Mouse (Mus musculus): ENCODE results near the gene Gm49388. TPM values are rescaled to one million over a fixed set of nuclear protein-coding genes. Genes with fewer than 3 reads are reported as not detected.

Gm49388 gene
- polyA plus RNA-seq, 1 experiment from 2014 or later = 4.5 TPM

- in situ Hi-C loops (cut with MboI; ENCODE audit: low pct_unique_long_range_greater_than_20kb) = no loop called here
- ChIA-PET POLR2A (interaction anchor here (0.6 kb wide), 1 partner anchor 26 kb away, joined by 3 read pairs; no protein-coding TSS in a partner anchor), CTCF (no interaction called here)
- ATAC-seq (no peak), DNase-seq (ENCODE audit: low read depth, low spot score) (no peak)
- H3K27me3 ChIP-seq = no peaks in the 10 kb centered on the region
- TF ChIP-seq CTCF (IDR thresholded peaks at IDR 0.05) = no peak
Measured at GRCm38 (mm10) chr7:127751619-127752018, 33.8 kb upstream of the Gm49388 start.

- DNase-seq (ENCODE audit: low read depth, low spot score) (no peak), ATAC-seq (no peak)
- no peak for TF ChIP-seq CTCF (IDR thresholded peaks at IDR 0.05)
- CTCF ChIA-PET = interaction anchor here (1.7 kb wide), 1 partner anchor 16 kb away, joined by 4 read pairs; no protein-coding TSS in a partner anchor
- H3K27me3 ChIP-seq = no peaks in the 10 kb centered on the region
- in situ Hi-C loops (cut with MboI; ENCODE audit: low pct_unique_long_range_greater_than_20kb) = no loop called here
- POLR2A ChIA-PET = no interaction called here
Measured at GRCm38 (mm10) chr7:127752069-127752468, 33.3 kb upstream of the Gm49388 start.

GRCm38 (mm10) chr7:127753158-127753557, 32.2 kb upstream of the Gm49388 start:
- H3K27me3 ChIP-seq = no peaks in the 10 kb centered on the region
- in situ Hi-C loops (cut with MboI; ENCODE audit: low pct_unique_long_range_greater_than_20kb) = no loop called here
- ATAC-seq (no peak), DNase-seq (ENCODE audit: low read depth, low spot score) (no peak)
- POLR2A ChIA-PET = interaction anchor here (1.3 to 1.4 kb wide), 2 partner anchors 11 to 17 kb away, joined by 4 to 8 read pairs; partner anchors contain the start of gene Orai3
- no peak for TF ChIP-seq CTCF (IDR thresholded peaks at IDR 0.05)
- CTCF ChIA-PET = interaction anchor here (1.4 to 1.7 kb wide), 3 partner anchors 15 to 78 kb away, joined by 3 to 5 read pairs (median 4); no protein-coding TSS in a partner anchor

GRCm38 (mm10) chr7:127753741-127754140, 31.7 kb upstream of the Gm49388 start:
- no peak for ATAC-seq
- in situ Hi-C loops (cut with MboI; ENCODE audit: low pct_unique_long_range_greater_than_20kb) = no loop called here
- ChIA-PET CTCF (interaction anchor here (1.4 to 1.7 kb wide), 3 partner anchors 15 to 79 kb away, joined by 3 to 5 read pairs (median 4); no protein-coding TSS in a partner anchor), POLR2A (interaction anchor here (1.3 to 1.4 kb wide), 2 partner anchors 10 to 16 kb away, joined by 4 to 8 read pairs; partner anchors contain the start of gene Orai3)
- H3K27me3 ChIP-seq = no peaks in the 10 kb centered on the region
- DNase-seq (ENCODE audit: low read depth, low spot score) = no peak
- TF ChIP-seq CTCF (IDR thresholded peaks at IDR 0.05) = no peak

GRCm38 (mm10) chr7:127759716-127760115, 25.7 kb upstream of the Gm49388 start:
- in situ Hi-C loops (cut with MboI; ENCODE audit: low pct_unique_long_range_greater_than_20kb) = no loop called here
- ChIA-PET CTCF (interaction anchor here (0.9 to 1.8 kb wide), 3 partner anchors 9 to 85 kb away, joined by 3 to 7 read pairs (median 4); no protein-coding TSS in a partner anchor), POLR2A (no interaction called here)
- no peak for ATAC-seq
- H3K27me3 ChIP-seq = no peaks in the 10 kb centered on the region
- no peak for TF ChIP-seq CTCF (IDR thresholded peaks at IDR 0.05)
- no peak for DNase-seq (ENCODE audit: low read depth, low spot score)

- no peak for ATAC-seq
- DNase-seq (ENCODE audit: low read depth, low spot score) = no peak
- POLR2A ChIA-PET = interaction anchor here (0.6 kb wide), 1 partner anchor 252 kb away, joined by 5 read pairs; no protein-coding TSS in a partner anchor
- H3K27me3 ChIP-seq = no peaks in the 10 kb centered on the region
- in situ Hi-C loops (cut with MboI; ENCODE audit: low pct_unique_long_range_greater_than_20kb) = no loop called here
- CTCF ChIA-PET = interaction anchor here (0.8 to 1.8 kb wide), 4 partner anchors 8 to 92 kb away, joined by 3 to 7 read pairs (median 4); no protein-coding TSS in a partner anchor
- TF ChIP-seq CTCF (IDR thresholded peaks at IDR 0.05) = no peak
Measured at GRCm38 (mm10) chr7:127760478-127760877, 24.9 kb upstream of the Gm49388 start.

GRCm38 (mm10) chr7:127761026-127761425, 24.4 kb upstream of the Gm49388 start:
- H3K27me3 ChIP-seq = no peaks in the 10 kb centered on the region
- POLR2A ChIA-PET = interaction anchor here (0.6 kb wide), 1 partner anchor 253 kb away, joined by 5 read pairs; no protein-coding TSS in a partner anchor
- DNase-seq (ENCODE audit: low read depth, low spot score) = no peak
- peak; percentile 47 for ATAC-seq
- CTCF ChIA-PET = interaction anchor here (0.8 to 1.8 kb wide), 3 partner anchors 10 to 92 kb away, joined by 3 to 7 read pairs (median 6); no protein-coding TSS in a partner anchor
- in situ Hi-C loops (cut with MboI; ENCODE audit: low pct_unique_long_range_greater_than_20kb) = no loop called here
- peak; percentile 95 for TF ChIP-seq CTCF (IDR thresholded peaks at IDR 0.05)

GRCm38 (mm10) chr7:127763642-127764041, 21.8 kb upstream of the Gm49388 start:
- ChIA-PET CTCF (interaction anchor here (0.8 to 2.1 kb wide), 3 partner anchors 9 to 89 kb away, joined by 3 to 12 read pairs (median 4); no protein-coding TSS in a partner anchor), POLR2A (interaction anchor here (0.6 to 2.2 kb wide), 2 partner anchors 10 to 48 kb away, joined by 4 to 8 read pairs; no protein-coding TSS in a partner anchor)
- no peaks in the 10 kb centered on the region for H3K27me3 ChIP-seq
- in situ Hi-C loops (cut with MboI; ENCODE audit: low pct_unique_long_range_greater_than_20kb) = no loop called here
- TF ChIP-seq CTCF (IDR thresholded peaks at IDR 0.05) = no peak
- ATAC-seq (no peak), DNase-seq (ENCODE audit: low read depth, low spot score) (no peak)

GRCm38 (mm10) chr7:127765756-127766155, 19.7 kb upstream of the Gm49388 start:
- POLR2A ChIA-PET = no interaction called here
- no peak for ATAC-seq
- in situ Hi-C loops (cut with MboI; ENCODE audit: low pct_unique_long_range_greater_than_20kb) = no loop called here
- CTCF ChIA-PET = no interaction called here
- no peak for DNase-seq (ENCODE audit: low read depth, low spot score)
- no peaks in the 10 kb centered on the region for H3K27me3 ChIP-seq
- no peak for TF ChIP-seq CTCF (IDR thresholded peaks at IDR 0.05)

- no peaks in the 10 kb centered on the region for H3K27me3 ChIP-seq
- no peak for TF ChIP-seq CTCF (IDR thresholded peaks at IDR 0.05)
- in situ Hi-C loops (cut with MboI; ENCODE audit: low pct_unique_long_range_greater_than_20kb) = no loop called here
- no peak for ATAC-seq
- DNase-seq (ENCODE audit: low read depth, low spot score) = no peak
- POLR2A ChIA-PET = interaction anchor here (0.7 kb wide), 1 partner anchor 85 kb away, joined by 3 read pairs; no protein-coding TSS in a partner anchor
- CTCF ChIA-PET = no interaction called here
Measured at GRCm38 (mm10) chr7:127766851-127767609, 18.4 kb upstream of the Gm49388 start.

Measured in Patski (cell line).